Mouse (Mus musculus) lung, embryonic 15.5 days (tissue): ENCODE measurements around the gene Arcn1. TPM values are rescaled to one million over a fixed set of nuclear protein-coding genes. Genes with fewer than 3 reads are reported as not detected.

Experiments used
- ATAC-seq: fragments of 200-750 bp; cut with Nextera tagmentation; 2 replicates; pipeline ENCODE4 v1.8.0; 2017; ENCODE audit warnings: moderate number of reproducible peaks, borderline replicate concordance; ENCODE audit not compliant: low FRiP score, low TSS enrichment; ENCODE audit errors: extremely low read depth
- H3K27ac ChIP-seq: fragments of 300-500 bp; sonication (generic); 2 replicates; pipeline ENCODE4 v1.5.1; 2015; ENCODE audit warnings: moderate library complexity, mild to moderate bottlenecking, inconsistent platforms
- H3K27me3 ChIP-seq: fragments of 300-500 bp; sonication (generic); 2 replicates; pipeline ENCODE4 v1.6.1; 2015; ENCODE audit warnings: inconsistent platforms
- H3K36me3 ChIP-seq: fragments of 300-500 bp; sonication (generic); 2 replicates; pipeline ENCODE4 v1.6.1; 2015; ENCODE audit warnings: inconsistent platforms
- H3K4me1 ChIP-seq: fragments of 300-500 bp; sonication (generic); 2 replicates; pipeline ENCODE4 v1.6.1; 2015; ENCODE audit warnings: inconsistent platforms
- H3K4me2 ChIP-seq: fragments of 300-500 bp; sonication (generic); 2 replicates; pipeline ENCODE4 v1.6.1; 2015; ENCODE audit warnings: inconsistent platforms, mild to moderate bottlenecking, moderate library complexity
- H3K4me3 ChIP-seq: fragments of 300-500 bp; sonication (generic); 2 replicates; pipeline ENCODE4 v1.5.1; 2015; ENCODE audit warnings: mild to moderate bottlenecking, inconsistent platforms
- H3K9ac ChIP-seq: fragments of 300-500 bp; sonication (generic); 2 replicates; pipeline ENCODE4 v1.6.1; 2015; ENCODE audit warnings: inconsistent platforms
- H3K9me3 ChIP-seq: fragments of 300-500 bp; sonication (generic); 2 replicates; pipeline ENCODE4 v1.6.1; 2016; ENCODE audit warnings: inconsistent platforms
- WGBS: fragments of 180-500 bp; shearing (Covaris S2); methylation state at CpG from one replicate; pipeline ENCODE4 v1.1.7; 2015; 5-methylcytosine and 5-hydroxymethylcytosine counted together
- polyA plus RNA-seq: library from polyadenylated mRNA; unstranded; fragments of >200 nt; fragmentation: Nextera tagmentation; extraction: Ambion mirVana; gene quantifications from 2 replicates; pipeline ENCODE4 v1.2.1, GENCODE M21; 2015

Gene Arcn1
- polyA plus RNA-seq, 1 experiment from 2014 or later = 199 TPM

GRCm38 (mm10) chr9:44724223-44724622 is 43.4 kb downstream of the Arcn1 start:
- no peak overlapping the region for H3K4me2 ChIP-seq
- no peaks in the 10 kb centered on the region for H3K9me3 ChIP-seq
- 20% methylated on average over 6 of the region's 6 CpGs for WGBS
- peaks cover 81% of the 10 kb centered on the region for H3K4me1 ChIP-seq
- no peak overlapping the region for H3K4me3 ChIP-seq
- H3K9ac ChIP-seq = no peak overlapping the region
- peak; percentile 35; the same call in 1 of the 2 replicates for ATAC-seq
- no peaks in the 10 kb centered on the region for H3K27me3 ChIP-seq
- 0 out of 2 replicates have a peak, but pooled peaks cover 2% of the 10 kb centered on the region for H3K36me3 ChIP-seq
- H3K27ac ChIP-seq = peak overlapping the region; percentile 85

- no peak overlapping the region for H3K4me3 ChIP-seq
- H3K4me1 ChIP-seq = peaks cover 81% of the 10 kb centered on the region
- peak overlapping the region; percentile 85 for H3K27ac ChIP-seq
- no peaks in the 10 kb centered on the region for H3K27me3 ChIP-seq
- H3K9me3 ChIP-seq = no peaks in the 10 kb centered on the region
- ATAC-seq = no peak
- 52% methylated on average over 11 of the region's 11 CpGs for WGBS
- 0 out of 2 replicates have a peak, but pooled peaks cover 2% of the 10 kb centered on the region for H3K36me3 ChIP-seq
- H3K4me2 ChIP-seq = no peak overlapping the region
- no peak overlapping the region for H3K9ac ChIP-seq
These were observed 44.1 kb downstream of the Arcn1 start for GRCm38 (mm10) chr9:44723521-44724041.

DNA sequence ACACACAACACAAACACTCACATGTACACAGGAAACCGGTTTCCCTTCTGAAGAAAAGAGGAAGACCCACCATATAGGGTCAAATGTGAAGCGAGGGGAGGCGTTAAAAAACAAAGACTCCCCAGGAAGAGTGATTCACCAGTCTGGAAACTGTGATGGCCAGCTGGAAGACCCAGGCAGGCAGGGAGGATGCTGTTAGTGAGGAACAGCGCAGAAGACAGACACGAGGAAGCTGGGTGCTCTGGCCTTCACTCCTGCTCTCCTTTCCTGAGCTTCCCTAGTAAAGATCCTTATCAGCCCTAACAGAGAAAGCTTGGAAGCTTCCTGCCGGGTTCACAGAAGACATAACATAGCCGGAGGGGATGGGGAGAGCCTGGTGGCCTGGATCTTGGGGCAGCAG is 44.6 kb downstream of the Arcn1 start:
- ATAC-seq = no peak
- Histone ChIP-seq H3K9me3 (no peaks in the 10 kb centered on the region), H3K36me3 (0 out of 2 replicates have a peak, but pooled peaks cover 4% of the 10 kb centered on the region), H3K4me2 (no peak overlapping the region), H3K4me1 (peaks cover 81% of the 10 kb centered on the region), H3K4me3 (no peak overlapping the region), H3K9ac (no peak overlapping the region), H3K27ac (peak overlapping the region; percentile 85), H3K27me3 (no peaks in the 10 kb centered on the region)
- WGBS = 33% methylated on average over 7 of the region's 7 CpGs

DNA sequence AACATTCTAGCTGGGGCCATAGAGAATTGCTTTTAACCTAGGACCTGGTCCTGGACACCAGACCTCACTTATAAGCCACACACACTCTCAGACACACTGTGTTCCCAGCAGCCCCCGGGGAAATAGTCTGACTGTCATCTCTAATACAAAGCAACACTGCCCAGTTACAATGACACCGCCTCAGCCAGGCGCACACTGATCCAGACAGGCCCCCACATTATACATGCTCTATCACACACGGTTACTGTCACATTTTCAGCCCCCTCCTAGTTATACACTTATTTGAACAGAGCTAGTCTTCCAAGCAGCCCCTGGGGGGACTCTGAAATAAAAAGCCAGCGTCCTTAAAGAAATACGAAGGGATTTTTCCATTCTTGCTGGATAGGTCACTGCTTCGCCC is 45.1 kb downstream of the Arcn1 start:
- H3K9ac ChIP-seq = no peak overlapping the region
- no peak overlapping the region for H3K4me3 ChIP-seq
- no peaks in the 10 kb centered on the region for H3K9me3 ChIP-seq
- peaks cover 80% of the 10 kb centered on the region for H3K4me1 ChIP-seq
- WGBS = 66% methylated on average over 7 of the region's 7 CpGs
- H3K4me2 ChIP-seq = no peak overlapping the region
- peak overlapping the region; percentile 85 for H3K27ac ChIP-seq
- ATAC-seq = no peak
- H3K36me3 ChIP-seq = 0 out of 2 replicates have a peak, but pooled peaks cover 6% of the 10 kb centered on the region
- no peaks in the 10 kb centered on the region for H3K27me3 ChIP-seq

DNA sequence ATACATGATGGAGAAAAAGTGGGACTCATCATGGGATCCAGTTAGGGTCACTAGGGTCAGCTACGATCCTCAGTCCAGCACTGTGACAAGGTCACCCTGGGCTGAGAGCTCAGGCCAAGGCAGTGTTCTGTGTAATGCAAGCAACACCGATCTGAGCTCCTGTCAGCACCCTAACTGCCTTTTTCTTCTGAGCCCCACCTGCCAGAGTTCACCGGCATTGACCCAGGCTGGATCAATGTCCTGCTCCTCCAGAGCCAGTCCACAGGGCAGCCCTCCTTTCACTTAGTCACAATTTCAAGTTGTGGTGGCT is 45.8 kb downstream of the Arcn1 start:
- Histone ChIP-seq H3K9me3 (no peaks in the 10 kb centered on the region), H3K27me3 (no peaks in the 10 kb centered on the region), H3K4me3 (peak overlapping the region; percentile 62), H3K4me1 (peaks cover 73% of the 10 kb centered on the region), H3K27ac (peak overlapping the region; percentile 54; the same call in 1 of the 2 replicates), H3K36me3 (peaks cover 6% of the 10 kb centered on the region; the same call in 1 of the 2 replicates), H3K4me2 (peak overlapping the region; percentile 94; the same call in 1 of the 2 replicates), H3K9ac (0 out of 2 replicates have a peak overlapping the region, but pooled peaks have one; percentile 70)
- no peak for ATAC-seq
- 87% methylated on average over 3 of the region's 3 CpGs for WGBS

DNA sequence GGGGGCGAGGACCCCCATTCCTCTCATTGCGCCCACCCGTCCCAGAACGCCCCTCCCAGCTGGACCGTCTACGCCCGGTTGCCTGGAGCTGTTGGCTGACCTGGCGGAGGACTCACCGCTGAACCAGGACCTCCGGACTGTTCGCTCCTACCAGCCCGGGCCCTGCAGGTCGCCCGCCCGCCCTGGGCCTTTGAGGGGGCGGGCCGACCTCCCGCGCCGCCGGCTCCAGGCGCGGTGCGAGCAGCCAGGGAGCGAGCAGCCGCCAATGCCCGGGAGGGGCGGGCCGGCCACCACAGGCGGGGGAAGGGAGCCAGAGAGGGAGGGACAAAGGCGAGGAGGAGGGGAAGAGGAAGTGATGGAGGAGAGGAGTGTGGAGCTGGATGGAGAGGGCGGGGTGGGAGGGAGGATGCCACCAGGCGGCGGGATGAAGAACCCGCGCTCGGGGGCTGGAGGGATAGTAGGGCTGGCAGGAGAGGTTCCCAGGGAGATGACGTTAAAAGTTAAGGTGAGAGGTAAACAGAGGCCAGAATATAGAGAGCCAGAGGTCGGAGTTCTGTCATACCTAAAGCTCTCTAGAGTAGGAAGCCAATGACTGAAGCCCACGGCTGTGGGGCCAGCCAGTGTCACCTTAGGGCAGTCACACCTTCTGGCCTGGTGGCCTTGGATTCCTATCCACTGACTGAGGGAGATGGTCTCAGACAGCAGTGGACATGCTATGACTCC is 46.3 kb downstream of the Arcn1 start:
- peak; percentile 83 for ATAC-seq
- H3K9me3 ChIP-seq = no peaks in the 10 kb centered on the region
- WGBS = under 1% methylated on average over 40 of the region's 40 CpGs
- H3K36me3 ChIP-seq = peaks cover 6% of the 10 kb centered on the region; the same call in 1 of the 2 replicates
- H3K4me3 ChIP-seq = peak overlapping the region; percentile 62
- H3K9ac ChIP-seq = peak overlapping the region; percentile 70
- H3K4me2 ChIP-seq = peak overlapping the region; percentile 94
- H3K27me3 ChIP-seq = no peaks in the 10 kb centered on the region
- peaks cover 68% of the 10 kb centered on the region for H3K4me1 ChIP-seq
- H3K27ac ChIP-seq = peak overlapping the region; percentile 64

DNA sequence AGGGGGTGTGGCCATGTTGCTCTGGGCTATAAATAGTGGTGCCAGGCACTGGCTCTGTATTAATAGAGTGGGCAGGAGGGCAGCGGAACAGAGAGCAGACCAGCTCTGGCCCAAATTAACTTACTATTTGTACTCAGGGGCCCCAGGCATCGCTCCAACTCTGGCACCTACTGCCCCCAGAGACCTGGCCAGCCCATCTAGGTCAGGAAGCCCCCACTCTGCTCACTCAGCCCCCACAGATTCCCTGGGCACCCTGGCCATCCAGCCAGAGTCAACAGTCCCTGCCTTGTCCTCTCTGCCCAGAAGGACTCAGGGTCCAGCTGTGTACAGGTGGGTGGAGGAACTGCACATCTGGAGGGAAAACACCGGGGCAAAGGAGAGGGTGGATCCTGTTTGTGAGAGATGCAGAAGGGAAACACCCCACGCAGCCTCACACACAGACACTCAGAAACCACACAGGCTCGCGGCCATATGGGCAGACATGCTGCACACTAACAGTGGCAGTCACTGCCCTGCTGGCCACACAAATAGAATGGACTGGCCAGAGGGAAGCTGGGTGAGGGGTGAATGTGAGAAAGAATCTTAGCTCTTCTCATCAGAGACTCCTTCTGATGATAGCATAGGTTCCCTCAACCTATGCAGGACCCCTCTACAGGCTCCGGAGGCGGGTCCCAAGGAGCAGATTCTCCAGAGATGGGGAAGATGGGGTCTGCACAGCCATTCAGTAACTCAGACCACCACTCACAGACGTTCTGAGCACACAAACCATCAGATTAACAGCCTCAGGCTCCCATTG is 47.1 kb downstream of the Arcn1 start:
- Histone ChIP-seq H3K27me3 (no peaks in the 10 kb centered on the region), H3K27ac (peak overlapping the region; percentile 64), H3K4me1 (peaks cover 60% of the 10 kb centered on the region), H3K4me3 (peak overlapping the region; percentile 62), H3K36me3 (peaks cover 13% of the 10 kb centered on the region; the same call in 1 of the 2 replicates), H3K9ac (peak overlapping the region; percentile 70), H3K9me3 (no peaks in the 10 kb centered on the region), H3K4me2 (peak overlapping the region; percentile 94)
- ATAC-seq = 0 out of 2 replicates have a peak, but pooled peaks have one; percentile 2
- WGBS = 19% methylated on average over 9 of the region's 9 CpGs

- H3K4me1 ChIP-seq = peaks cover 52% of the 10 kb centered on the region
- H3K9me3 ChIP-seq = no peaks in the 10 kb centered on the region
- H3K4me2 ChIP-seq = peak overlapping the region; percentile 94
- peaks cover 19% of the 10 kb centered on the region for H3K36me3 ChIP-seq
- H3K27me3 ChIP-seq = no peaks in the 10 kb centered on the region
- WGBS = 75% methylated on average over 8 of the region's 8 CpGs
- peak overlapping the region; percentile 70; the same call in 1 of the 2 replicates for H3K9ac ChIP-seq
- ATAC-seq = no peak
- H3K27ac ChIP-seq = no peak overlapping the region
- peak overlapping the region; percentile 62; the same call in 1 of the 2 replicates for H3K4me3 ChIP-seq
These were observed 47.9 kb downstream of the Arcn1 start for GRCm38 (mm10) chr9:44719632-44720357.

- H3K36me3 ChIP-seq = peaks cover 19% of the 10 kb centered on the region
- no peaks in the 10 kb centered on the region for H3K9me3 ChIP-seq
- ATAC-seq = no peak
- no peaks in the 10 kb centered on the region for H3K27me3 ChIP-seq
- WGBS = 88% methylated on average over 12 of the region's 12 CpGs
- no peak overlapping the region for H3K9ac ChIP-seq
- peaks cover 45% of the 10 kb centered on the region for H3K4me1 ChIP-seq
- no peak overlapping the region for H3K4me3 ChIP-seq
- H3K4me2 ChIP-seq = no peak overlapping the region
- H3K27ac ChIP-seq = no peak overlapping the region
These were observed 48.6 kb downstream of the Arcn1 start for GRCm38 (mm10) chr9:44718937-44719631.

DNA sequence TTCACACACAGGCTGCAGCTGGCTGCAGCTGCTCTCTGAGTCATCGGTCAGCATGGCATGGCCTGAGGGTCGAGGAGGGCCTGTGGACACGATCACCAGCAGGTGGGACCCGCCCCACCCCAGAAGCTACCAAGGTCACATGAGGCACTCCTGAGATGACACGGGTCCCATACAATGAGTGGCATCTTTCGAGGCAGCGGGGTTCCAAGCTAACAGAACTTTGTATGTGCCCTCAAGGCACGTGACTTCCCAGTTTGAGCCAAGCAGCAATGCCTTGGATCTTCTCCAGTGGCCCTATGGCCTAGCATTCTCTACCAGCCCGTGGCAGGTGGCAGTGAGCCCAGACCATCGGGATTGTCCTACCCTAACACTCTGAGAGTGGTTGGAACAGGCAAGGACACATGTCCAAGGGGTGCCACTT is 49.8 kb downstream of the Arcn1 start:
- H3K4me1 ChIP-seq = peaks cover 33% of the 10 kb centered on the region
- no peak overlapping the region for H3K27ac ChIP-seq
- H3K4me3 ChIP-seq = no peak overlapping the region
- H3K27me3 ChIP-seq = no peaks in the 10 kb centered on the region
- WGBS = 82% methylated on average over 10 of the region's 10 CpGs
- ATAC-seq = no peak
- no peak overlapping the region for H3K9ac ChIP-seq
- H3K9me3 ChIP-seq = no peaks in the 10 kb centered on the region
- no peak overlapping the region for H3K4me2 ChIP-seq
- H3K36me3 ChIP-seq = peaks cover 22% of the 10 kb centered on the region
